Mouse (Mus musculus): ENCODE measurements around the gene Zc3h4. TPM values are rescaled to one million over a fixed set of nuclear protein-coding genes. Genes with fewer than 3 reads are reported as not detected.

The Zc3h4 gene
- total RNA-seq, 2 experiments from 2014 or later, result 49.3 to 51.8 TPM

GRCm38 (mm10) chr7:16399820-16400688 is 656 bp upstream of the Zc3h4 start:
- DNase-seq (ENCODE audit: low spot score in 2 of 2), result peak; percentile 98 to 99

DNA sequence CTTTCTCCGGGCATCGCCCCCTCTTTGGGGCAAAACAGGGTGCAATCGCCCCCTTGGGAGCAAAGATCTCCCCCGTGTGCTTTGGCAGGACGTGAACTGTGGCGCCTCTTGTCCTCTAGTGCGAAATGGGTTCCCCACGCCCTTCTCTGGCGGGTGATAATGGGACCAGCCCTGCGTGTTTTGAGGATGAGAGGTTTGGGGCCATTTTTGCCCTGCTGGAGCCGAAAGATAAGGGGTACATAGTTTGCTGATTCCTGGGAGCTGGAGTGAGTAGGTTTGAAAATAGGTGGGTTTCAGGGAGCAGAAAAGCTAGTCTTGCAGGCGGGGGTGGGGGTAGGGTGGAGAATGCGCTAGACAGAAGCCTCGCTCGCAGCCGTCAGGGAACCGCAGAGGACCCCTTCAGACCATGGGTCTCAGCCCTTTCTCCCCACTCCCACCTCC is 1.3 kb downstream of the Zc3h4 start:
- DNase-seq (ENCODE audit: low spot score in 2 of 2), result peak in 1 of 2 experiments; percentile 33

GRCm38 (mm10) chr7:16402449-16402848 is 1.7 kb downstream of the Zc3h4 start:
- DNase-seq (ENCODE audit: low spot score in 2 of 2), result no peak

GRCm38 (mm10) chr7:16402968-16403948 is 2.5 kb downstream of the Zc3h4 start:
- peak in 1 of 2 experiments; percentile 26 for DNase-seq (ENCODE audit: low spot score in 2 of 2)

DNA sequence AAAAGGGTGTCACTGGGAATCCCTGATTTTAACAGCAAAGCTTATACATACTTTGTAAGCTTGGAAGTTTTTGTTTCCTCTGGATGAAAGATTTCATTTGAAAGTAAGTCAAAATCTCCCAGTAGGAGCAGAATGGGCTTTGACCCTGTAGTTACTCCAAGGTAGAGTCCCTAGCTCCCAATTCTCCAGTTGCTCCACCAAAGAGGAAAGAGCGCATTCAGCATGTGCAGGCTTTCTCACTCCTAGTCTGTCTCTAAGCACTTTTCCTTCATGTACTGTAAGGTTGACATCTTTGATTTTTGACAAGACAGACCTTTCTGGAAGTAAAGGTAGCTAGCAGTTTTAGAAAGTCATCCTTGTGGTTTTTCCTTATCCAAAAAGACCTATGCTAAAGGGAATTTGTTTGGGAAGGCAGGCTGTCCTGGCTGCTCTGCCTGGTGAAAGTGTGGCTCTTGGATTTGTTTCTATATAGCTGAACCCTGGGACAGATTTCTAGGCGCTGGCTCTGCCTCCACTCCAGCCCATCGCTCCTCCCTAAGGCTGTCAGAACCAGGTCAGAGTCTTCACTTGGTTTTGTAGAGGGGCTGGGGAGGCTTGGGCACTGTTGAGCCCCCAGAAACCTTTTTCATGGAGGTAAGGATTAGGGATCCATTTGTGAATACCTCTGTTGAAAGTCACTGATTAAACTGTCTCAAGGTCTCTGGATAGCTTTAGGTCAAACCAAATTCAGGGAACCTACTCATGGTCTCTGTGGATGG is 3.8 kb downstream of the Zc3h4 start:
- DNase-seq (ENCODE audit: low spot score in 2 of 2), result peak in 1 of 2 experiments; percentile 27

DNA sequence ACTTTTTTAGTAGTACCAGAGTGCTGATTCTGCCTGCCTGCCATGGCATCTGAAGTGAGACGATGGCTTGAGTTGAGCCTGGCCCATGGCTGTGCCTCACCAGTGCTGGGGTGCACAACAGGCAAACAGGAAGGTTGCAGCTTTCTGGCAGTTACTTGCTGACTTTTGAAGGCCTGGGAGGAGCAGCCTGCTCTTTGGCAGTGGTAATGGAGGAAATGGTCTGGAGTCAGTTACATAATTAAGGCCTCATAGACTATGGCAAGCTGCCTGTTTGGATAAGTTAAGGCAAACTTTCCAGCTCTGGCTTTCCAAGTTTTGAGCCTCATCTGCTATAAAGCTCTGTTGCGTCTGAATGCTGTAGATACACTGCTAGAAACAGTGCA is 4.4 kb downstream of the Zc3h4 start:
- DNase-seq (ENCODE audit: low spot score in 2 of 2), result peak in 1 of 2 experiments; percentile 57

DNA sequence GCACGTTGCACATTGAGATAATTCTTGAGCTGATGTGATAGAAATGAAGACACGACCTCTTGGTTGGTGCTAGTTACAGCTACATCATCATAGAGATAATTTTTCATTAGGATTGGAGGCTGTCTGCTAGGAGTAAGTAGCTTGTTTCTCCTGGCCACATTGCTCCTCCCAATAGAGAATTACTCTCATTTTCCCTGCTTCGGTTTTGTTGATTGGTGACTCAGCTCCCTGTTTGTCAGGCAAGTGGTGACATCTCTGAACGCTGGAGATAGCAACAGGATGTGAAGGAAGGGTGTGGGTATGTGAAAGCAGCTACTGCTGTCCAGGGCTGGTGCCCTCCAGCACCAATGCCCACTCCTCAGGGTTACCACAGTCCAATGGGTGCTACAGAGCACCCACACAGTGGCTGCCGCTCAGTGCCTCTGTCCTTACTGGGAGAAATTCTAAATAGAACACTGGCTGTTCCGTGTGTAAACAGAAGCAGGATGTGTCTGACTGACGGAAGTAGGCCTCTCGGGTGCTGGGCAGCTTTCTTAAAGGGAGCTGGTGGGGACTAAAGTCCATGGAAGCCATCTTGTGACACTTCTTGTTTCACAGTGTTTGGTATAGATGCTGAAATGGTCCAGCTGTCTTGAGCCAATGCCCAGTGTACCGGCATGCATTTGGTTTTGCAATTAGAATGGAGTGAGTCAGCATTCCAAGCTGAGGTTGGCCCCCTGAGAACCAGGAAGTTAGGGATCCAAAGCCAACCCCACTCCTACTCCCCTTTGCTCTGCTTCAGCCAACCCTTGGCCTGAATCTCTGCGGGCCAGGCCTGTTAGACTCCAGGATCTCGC is 5.0 kb downstream of the Zc3h4 start:
- peak; percentile 41 to 71 for DNase-seq (ENCODE audit: low spot score in 2 of 2)

GRCm38 (mm10) chr7:16406978-16407377 is 6.3 kb downstream of the Zc3h4 start:
- no peak for DNase-seq (ENCODE audit: low spot score in 2 of 2)

DNA sequence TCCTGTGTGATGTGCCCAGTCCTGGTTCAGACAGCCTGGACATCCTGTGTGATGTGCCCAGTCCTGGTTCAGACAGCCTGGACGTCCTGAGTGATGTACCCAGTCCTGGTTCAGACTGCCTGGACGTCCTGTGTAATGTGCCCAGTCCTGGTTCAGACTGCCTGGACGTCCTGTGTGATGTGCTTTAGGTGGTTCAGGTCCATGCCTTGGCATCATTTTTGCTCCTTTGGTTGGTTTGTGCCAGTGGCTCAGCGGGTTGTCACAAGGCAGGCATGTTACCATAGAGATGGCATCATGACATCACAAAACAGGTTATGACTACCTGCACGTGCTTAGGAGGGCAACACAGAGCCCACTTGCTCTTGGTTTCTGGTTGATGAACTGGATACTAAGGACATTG is 10.4 kb downstream of the Zc3h4 start:
- no peak for DNase-seq (ENCODE audit: low spot score in 2 of 2)

DNA sequence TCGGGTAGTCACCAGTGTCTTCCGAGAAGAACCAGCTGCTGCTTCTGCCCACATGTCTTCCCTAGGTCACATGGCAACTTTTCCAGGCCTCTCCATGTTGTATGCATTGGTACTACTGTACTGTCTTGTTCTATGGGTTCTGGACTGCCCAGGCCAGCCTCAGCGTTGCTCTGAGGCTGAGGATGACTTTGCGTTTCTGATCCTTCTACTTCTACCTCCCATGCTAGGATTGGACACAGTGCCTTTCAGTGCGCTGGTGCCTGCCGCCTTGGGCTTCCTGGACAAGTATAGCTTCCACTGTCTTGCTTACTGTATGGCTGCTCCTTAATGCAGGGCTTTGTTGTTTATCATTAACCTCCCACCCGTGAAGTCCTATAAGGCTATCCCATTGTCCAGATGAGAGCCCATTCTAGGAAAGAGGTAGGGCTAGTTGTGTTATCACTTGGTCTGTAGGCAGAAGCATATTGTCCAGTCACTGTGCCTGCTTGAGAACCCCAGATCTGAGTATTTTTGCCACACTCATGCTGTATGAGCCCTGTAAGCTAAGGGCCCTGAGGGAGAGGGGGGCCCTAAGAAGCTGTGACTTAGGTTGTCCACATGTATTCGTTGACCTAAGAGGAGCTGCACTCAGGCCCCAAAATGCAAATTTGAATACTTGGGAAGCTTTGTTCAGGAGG is 11.6 kb downstream of the Zc3h4 start:
- no peak for DNase-seq (ENCODE audit: low spot score in 2 of 2)

DNA sequence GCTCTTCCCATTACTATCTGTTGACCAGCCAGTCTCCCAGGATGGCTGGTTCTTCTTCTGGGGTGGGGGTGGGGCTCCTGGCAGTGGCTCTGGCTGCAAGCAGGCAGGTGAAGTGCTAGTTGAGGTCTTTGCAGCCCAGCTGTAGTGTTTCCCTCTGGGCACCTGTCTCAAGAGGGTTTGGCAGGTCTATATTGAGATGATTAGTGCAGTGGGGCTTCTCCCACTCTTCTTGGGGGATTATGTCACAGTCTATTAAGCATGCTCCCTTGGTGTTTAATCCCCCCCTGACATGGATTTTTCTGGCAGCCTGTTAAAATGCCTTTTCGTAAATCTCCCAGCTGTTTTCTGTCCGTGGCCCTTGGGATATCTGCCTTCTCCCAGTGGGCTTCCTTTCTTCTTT is 12.2 kb downstream of the Zc3h4 start:
- DNase-seq (ENCODE audit: low spot score in 2 of 2), result no peak

DNA sequence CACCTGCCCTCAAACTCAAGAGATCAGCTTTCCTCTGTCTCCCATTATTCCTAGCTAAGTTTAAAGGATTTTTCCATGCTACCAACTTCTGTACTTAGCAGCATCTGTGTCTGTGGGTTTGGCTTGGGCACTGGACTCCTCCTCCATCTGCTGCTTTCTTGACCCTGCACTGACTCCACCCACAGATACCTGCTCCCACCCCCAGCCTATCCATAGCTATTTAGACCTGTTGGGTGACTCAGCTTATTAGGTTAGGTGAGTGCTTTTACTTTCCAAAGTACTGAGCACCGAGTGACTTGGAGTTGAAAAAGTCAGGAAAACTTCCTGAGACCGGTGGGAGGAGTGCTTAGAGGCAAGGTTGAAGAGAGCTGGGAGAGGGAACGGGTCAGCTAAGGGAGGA is 14.7 kb downstream of the Zc3h4 start:
- no peak for DNase-seq (ENCODE audit: low spot score in 2 of 2)

DNA sequence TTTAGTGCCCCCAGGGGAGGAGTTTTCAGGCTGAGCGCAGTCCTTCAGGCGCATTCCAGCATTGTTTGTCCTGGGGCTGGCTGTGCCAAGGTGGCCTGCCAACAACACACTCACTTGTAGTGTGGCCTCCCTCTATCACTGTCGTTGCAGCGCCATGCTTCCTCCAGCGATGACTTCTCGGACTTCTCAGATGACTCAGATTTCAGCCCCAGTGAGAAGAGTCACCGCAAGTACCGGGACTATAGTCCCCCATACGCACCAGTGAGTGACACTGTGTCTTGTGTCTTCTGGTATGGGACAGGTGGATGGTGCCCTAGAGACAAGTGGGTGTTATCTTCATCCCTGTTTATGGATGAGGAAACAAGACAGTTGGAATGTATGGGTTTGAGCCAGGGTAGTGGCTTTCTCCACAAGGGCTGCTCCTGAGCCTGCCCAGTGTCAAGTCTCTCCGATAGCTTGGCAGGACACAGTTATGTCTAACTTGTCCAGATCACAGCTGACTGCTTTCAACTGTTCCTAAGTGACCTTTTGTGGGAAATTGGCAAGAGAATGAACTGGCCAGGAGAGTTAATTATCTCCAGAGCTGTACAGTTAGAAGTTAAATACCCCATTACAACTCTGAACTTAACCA is 16.5 kb downstream of the Zc3h4 start:
- DNase-seq (ENCODE audit: low spot score in 2 of 2), result peak in 1 of 2 experiments; percentile 31

DNA sequence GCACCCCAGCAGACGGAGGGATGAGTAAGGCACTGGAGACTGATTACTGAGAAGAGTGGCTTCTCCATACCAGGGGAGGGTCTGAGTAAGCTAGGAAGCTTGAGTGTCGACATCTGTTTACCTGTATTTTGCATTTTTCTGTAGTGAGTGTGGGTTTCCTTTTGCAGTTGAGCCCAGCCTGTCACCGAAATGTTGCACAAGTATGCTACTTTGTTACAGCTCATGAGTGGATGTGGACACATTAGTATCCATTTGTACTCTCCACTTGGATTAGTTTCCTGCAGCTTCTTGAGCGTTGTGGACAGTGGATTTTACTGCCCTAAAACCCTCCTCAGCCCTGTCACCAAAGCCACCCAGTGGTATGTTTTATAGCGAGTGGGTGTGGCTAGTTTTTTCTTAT is 18.0 kb downstream of the Zc3h4 start:
- no peak for DNase-seq (ENCODE audit: low spot score in 2 of 2)

DNA sequence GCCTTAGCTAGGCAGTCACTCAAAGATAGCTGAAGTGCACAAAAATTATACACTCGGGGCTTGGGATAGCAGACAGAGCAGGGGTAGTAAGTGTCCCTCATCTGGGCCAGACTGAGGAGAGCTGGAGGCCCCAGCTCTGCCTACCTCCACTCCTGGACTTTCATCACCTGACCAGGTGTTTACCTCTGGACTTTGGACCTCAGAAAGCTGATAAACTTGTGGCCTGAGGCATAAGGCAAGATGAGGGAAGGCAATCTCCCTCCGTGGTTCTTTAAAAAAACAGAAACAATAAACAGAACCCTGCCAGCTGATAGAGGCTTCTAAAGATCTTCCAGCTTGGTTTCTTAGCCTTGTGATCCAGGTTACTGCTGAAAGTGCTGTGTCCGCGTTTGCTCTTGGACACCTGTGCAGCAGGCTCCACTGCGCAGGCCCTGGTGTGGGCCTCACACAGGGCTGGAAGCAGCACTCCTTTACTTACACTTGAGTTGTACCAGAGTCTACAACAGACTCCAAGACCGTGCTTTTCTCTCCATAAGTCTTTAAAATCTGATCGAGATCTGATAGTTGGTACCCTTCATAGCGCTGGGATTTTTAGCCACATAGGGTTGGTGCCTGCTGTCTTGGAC is 19.9 kb downstream of the Zc3h4 start:
- DNase-seq (ENCODE audit: low spot score in 2 of 2), result no peak

DNA sequence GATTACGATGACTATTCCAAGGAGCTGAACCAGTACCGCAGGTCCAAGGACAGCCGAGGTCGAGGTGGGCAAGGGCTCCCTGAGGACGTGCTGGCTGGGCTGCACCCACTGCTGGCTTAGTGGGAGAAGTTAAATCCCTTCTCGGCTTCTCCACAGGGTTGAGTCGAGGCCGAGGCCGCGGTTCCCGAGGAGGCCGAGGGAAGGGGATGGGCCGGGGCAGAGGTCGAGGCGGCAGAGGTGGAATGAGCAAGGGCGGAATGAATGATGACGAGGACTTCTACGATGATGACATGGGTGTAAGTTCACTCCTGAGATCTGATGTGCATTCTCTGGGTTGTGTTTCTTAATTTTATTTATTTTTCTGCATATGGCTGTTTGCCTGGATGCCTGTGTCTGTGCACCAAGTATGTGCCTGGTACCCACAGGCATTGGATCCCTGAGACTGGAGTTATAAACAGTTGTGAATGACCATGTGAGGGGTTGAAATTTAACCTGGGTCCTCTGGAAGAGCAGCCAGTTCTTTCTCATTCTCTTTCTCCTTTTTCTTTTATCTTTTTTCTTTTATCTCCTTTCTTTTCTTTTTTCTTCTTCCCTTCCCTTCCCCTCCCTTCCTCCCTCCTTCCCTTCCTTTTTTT is 21.6 kb downstream of the Zc3h4 start:
- DNase-seq (ENCODE audit: low spot score in 2 of 2), result no peak

GRCm38 (mm10) chr7:16423731-16424130 is 23.0 kb downstream of the Zc3h4 start:
- DNase-seq (ENCODE audit: low spot score in 2 of 2), result no peak

GRCm38 (mm10) chr7:16425721-16426120 is 25.0 kb downstream of the Zc3h4 start:
- DNase-seq (ENCODE audit: low spot score in 2 of 2), result no peak
